Mouse (Mus musculus) layer of hippocampus, adult 11-12 months (tissue): ENCODE measurements at regions not wholly inside any gene's neighbourhood (a gene's known extent, or its start where the extent isn't known, plus 50 kb on each side); places are given as distances from the start of the nearest gene placed in this dataset.

ENCODE experiments used
- DNase-seq: peaks from one replicate; pipeline ENCODE4 v3.0.0; 2022; ENCODE audit warnings: low spot score

DNA sequence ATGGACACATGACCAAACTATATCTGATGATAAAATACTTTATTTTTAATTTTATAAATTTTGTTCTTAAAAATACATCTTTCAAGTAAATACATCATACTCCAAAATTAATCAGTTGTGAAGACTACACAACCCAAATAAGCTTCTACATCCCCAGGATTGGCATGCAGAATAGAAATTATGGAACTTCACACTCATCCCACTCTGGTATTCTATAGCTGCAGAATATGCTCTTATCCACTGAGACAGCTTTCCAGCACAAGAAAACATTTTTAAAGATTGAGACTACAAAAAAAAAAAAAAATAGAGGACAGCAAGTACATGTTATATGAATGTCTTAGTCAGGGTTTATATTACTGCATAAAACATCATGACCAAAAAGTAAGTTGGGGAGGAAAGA, 94.4 kb downstream of the Gm11232 start:
- DNase-seq, result no peak

- DNase-seq, result no peak
These were observed 117.2 kb downstream of the Gm11232 start for GRCm38 (mm10) chr4:71640521-71640920.

GRCm38 (mm10) chr4:71627088-71627487, 130.7 kb downstream of the Gm11232 start:
- DNase-seq, result no peak

GRCm38 (mm10) chr4:71626626-71627025, 131.1 kb downstream of the Gm11232 start:
- no peak for DNase-seq

- DNase-seq, result no peak
These were observed 133.0 kb downstream of the Gm11232 start for GRCm38 (mm10) chr4:71624771-71625170.

GRCm38 (mm10) chr4:71613720-71614119, 144.0 kb downstream of the Gm11232 start:
- DNase-seq, result no peak

- DNase-seq, result no peak
These were observed 171.9 kb downstream of the Gm11232 start for GRCm38 (mm10) chr4:71585880-71586279.

DNA sequence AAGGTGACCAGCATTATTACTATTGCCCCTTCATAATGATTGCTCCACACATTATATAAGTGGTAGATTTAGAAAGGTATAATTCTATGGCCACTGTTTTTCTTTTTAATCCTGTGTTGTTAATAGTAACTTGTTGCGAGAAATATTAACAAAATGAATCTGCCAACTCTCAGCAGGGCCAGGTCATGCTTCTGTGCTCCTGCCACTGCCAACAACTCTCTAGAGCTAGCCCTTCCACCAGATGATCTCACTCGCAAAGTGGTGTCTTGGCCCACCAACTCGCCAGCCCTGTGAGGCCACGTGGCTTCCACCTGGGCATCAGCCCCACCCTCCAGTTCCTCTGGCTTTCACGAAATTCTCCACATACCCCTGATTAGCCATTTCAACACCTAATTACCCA, 197.1 kb downstream of the Gm11232 start:
- no peak for DNase-seq

GRCm38 (mm10) chr4:71539200-71539599, 218.6 kb downstream of the Gm11232 start:
- DNase-seq, result no peak

GRCm38 (mm10) chr4:71537971-71538370, 219.8 kb downstream of the Gm11232 start:
- no peak for DNase-seq

DNA sequence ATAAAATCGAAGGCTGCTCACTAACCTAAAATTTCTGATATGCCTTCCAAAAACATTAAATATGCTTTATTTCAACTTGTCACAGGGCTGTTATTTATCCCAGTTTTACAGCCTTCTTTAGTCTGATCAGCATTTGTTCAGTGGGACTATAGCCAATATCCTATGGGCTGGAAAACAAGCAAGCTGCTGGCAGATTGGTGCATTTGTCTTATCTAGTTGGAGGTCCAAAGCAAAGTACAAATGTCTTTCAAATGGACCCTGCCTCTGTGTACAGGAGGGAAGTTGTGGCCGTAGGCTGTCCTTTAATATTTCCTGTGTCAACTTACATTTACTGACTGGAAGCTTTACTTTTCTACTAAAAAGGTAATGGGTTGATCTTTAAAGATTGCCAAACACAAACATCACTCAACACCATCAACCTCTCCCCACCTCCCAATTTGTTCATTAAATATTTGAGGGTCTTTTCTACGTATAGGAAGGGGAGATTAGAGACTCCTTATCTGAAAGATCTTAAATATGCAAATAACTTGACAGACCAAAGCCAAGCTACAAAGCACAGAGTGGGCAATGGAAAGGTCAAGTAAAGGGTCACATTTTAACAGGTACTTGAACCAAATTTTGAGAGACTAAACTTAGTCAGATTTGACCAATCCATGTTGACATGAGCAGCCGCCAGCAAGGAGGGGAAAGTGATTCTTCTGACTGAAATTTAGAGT, 233.4 kb downstream of the Gm11232 start:
- DNase-seq, result no peak

GRCm38 (mm10) chr4:71520751-71521150, 237.0 kb downstream of the Gm11232 start:
- DNase-seq, result no peak

- no peak for DNase-seq
These were observed 239.8 kb downstream of the Gm11232 start for GRCm38 (mm10) chr4:71517921-71518404.

DNA sequence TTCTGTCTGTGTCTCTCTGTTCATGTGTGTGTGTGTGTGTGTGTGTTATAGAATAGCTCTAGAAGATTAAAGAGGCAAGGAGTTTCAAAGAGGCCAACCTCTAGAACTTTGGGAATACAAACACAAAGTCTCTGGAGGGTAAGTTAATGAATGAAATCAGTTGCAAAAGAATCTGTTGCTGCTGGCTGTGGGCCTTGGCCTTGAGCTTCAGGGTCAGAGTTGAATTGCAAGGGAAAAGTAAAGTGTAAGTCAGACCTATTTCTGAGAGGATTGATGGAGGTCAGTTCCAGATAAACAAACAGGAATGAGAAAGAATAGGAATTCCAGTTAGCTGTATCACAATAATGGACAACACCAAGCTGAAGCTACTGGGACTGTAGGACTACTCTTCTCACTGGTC, 250.9 kb downstream of the Gm11232 start:
- DNase-seq, result no peak

DNA sequence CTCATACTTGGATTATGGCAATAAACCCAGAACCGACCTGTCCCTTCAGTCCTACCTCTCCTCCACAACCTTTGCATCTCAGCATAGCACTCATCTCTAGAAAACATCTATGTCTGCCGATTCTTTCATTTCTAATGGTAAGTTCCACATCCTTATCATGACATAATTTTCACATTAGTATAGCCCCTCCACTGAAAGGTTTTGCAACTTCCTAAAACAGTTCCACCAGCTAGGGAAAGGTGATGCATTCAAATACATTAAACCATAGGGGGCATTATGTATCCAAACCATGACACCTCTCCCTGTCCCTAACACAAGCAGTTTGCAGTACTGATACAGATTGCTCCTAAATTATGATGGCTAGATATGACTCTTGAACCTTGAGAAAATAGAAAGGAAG, 268.0 kb downstream of the Gm11232 start:
- DNase-seq, result no peak

GRCm38 (mm10) chr4:71488663-71489161, 269.1 kb downstream of the Gm11232 start:
- DNase-seq, result peak; percentile 10

GRCm38 (mm10) chr4:71488059-71488458, 269.7 kb downstream of the Gm11232 start:
- no peak for DNase-seq

DNA sequence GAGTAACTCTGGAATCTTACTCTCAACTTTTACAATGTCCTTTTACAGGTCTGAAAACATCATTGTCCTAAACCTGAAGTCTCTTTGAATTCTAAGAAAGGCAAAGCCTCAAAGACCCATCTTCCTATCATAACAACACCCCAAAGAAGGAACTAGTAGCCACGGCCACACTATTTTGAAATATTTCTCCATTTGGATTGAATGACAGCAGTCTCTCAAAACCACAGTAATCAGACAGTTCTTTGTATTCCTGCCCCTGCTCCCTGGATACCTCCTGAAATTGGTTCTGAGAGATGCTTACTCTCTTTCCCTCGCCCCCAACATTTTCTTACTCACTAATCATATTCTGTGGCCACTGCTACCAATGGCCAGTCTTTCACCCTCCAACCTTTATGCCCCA, 276.8 kb downstream of the Gm11232 start:
- no peak for DNase-seq

DNA sequence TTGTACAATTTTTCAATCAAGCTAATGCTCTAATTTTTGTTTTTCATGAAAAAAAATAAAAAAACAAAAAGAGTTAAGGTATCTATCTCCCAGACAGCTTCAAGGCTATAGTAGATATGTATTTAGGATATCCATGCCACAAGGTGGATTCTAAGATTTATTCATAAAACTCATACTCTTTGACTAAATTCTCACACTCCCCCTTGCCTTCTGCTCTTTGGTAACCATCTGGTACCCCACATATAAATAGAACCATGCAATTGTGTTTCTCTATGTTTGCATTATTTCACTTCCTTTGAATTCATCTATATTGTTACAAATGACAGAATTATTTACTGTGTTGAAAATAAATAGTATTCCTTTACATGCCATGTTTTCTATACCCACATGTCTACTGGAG, 287.2 kb downstream of the Gm11232 start:
- DNase-seq, result no peak

DNA sequence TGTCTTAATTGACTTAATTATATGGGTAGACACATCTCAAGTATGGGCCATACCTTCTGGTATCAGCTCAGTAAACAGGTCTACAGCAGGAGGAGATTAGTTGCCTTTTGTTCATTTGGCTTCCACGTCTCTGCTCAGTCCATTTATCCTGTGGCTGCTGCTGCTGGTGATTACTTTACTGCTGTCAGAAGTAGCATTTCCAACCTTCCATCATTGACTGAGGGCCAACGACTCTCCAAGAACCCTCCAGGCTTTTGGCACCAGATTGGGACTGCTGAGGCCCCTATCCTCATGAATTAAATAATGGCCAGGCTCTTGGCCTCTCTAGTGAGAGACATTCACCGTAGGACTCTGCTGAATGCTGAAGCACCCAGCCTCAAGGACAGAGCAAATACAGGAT, 303.0 kb downstream of the Gm11232 start:
- no peak for DNase-seq

GRCm38 (mm10) chr4:71453499-71453898, 304.3 kb downstream of the Gm11232 start:
- DNase-seq, result no peak

DNA sequence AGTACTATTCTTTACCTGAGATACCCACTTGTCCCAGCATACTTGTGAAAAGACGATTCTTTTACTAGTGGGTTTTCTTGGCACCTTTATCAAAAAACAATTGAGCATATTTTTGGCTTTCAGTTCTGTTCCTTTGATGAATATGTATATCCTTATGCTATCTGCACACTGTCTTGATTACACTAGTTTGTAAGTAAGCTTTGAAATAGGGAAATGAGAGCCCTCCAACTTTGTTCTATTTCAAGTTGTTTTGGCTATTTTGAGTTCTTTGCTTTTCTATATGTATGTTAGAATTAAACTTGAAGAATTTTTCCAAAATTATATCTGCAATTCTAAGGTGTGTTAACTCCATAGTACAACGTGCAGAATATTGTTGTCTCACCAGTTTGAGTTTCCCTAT, 311.3 kb downstream of the Gm11232 start:
- DNase-seq, result no peak

GRCm38 (mm10) chr4:71431245-71431929, 326.4 kb downstream of the Gm11232 start:
- no peak for DNase-seq
